Mouse (Mus musculus) embryonic fibroblast, embryonic 13.5 days (primary cell): ENCODE data around the gene Ergic1. TPM values are rescaled to one million over a fixed set of nuclear protein-coding genes. Genes with fewer than 3 reads are reported as not detected.
A peak's percentile ranks its signal among the peaks of the same experiment; 100 is the strongest.

Experiments used
- H3K27ac ChIP-seq: 2 replicates; pipeline ENCODE4 v1.5.1; 2012; ENCODE audit warnings: low read length, control low read depth, inconsistent platforms; ENCODE audit not compliant: insufficient read depth
- H3K4me1 ChIP-seq: 2 replicates; pipeline ENCODE4 v1.6.1; 2011; ENCODE audit warnings: low read length; ENCODE audit not compliant: control insufficient read depth, insufficient read depth
- H3K4me3 ChIP-seq: 2 replicates; pipeline ENCODE4 v1.5.1; 2011; ENCODE audit warnings: mild to moderate bottlenecking, control low read depth, low read length; ENCODE audit not compliant: insufficient read depth
- CTCF ChIP-seq: IDR thresholded peaks from 2 replicates; pipeline ENCODE4 v1.5.1; 2011; ENCODE audit warnings: mild to moderate bottlenecking, control low read depth, low read length, moderate library complexity, borderline replicate concordance; ENCODE audit not compliant: insufficient read depth
- POLR2A ChIP-seq: IDR thresholded peaks from 2 replicates; pipeline ENCODE4 v1.6.1; 2011; ENCODE audit warnings: low read depth, mild to moderate bottlenecking, control low read depth, low read length, moderate library complexity
- polyA plus RNA-seq: library from polyadenylated mRNA; stranded (reverse); fragments of >200 nt; gene quantifications from 2 replicates; pipeline ENCODE4 v1.2.4, GENCODE M21; 2011; ENCODE audit warnings: low read depth; ENCODE audit not compliant: missing spikeins, insufficient read length

The Ergic1 gene
- polyA plus RNA-seq, 1 experiment, result 376 TPM

- Histone ChIP-seq H3K4me3 (peak overlapping the region; percentile 48), H3K4me1 (peaks cover 6% of the 10 kb centered on the region; the same call in 1 of the 2 replicates), H3K27ac (peak overlapping the region; percentile 80)
- TF ChIP-seq CTCF (no peak), POLR2A (peak; percentile 32; the same call in 1 of the 2 replicates)
Measured at GRCm38 (mm10) chr17:26560526-26561289, 581 bp upstream of the Ergic1 start.

- Histone ChIP-seq H3K4me3 (peak within 1 kb of the TSS; percentile 74), H3K4me1 (peaks cover 6% of the 10 kb centered on the region; the same call in 1 of the 2 replicates), H3K27ac (peak within 1 kb of the TSS; percentile 80)
- TF ChIP-seq CTCF, result no peak
- no peak for TF ChIP-seq POLR2A
Measured at GRCm38 (mm10) chr17:26561651-26562181, 427 bp downstream of the Ergic1 start, which contains the start of gene Dusp1. Gene Dusp1, minus strand, starts transcription at chr17:26562128.

- Histone ChIP-seq H3K27ac (0 out of 2 replicates have a peak overlapping the region, but pooled peaks have one; percentile 15), H3K4me3 (peak overlapping the region; percentile 74), H3K4me1 (peaks cover 6% of the 10 kb centered on the region; the same call in 1 of the 2 replicates)
- TF ChIP-seq CTCF (no peak), POLR2A (no peak)
Measured at GRCm38 (mm10) chr17:26562292-26562691, 1.0 kb downstream of the Ergic1 start.

GRCm38 (mm10) chr17:26563476-26563875 is 2.2 kb downstream of the Ergic1 start:
- H3K27ac ChIP-seq, result no peak overlapping the region
- no peak overlapping the region for H3K4me3 ChIP-seq
- peaks cover 6% of the 10 kb centered on the region; the same call in 1 of the 2 replicates for H3K4me1 ChIP-seq
- TF ChIP-seq POLR2A (no peak), CTCF (no peak)

GRCm38 (mm10) chr17:26564439-26564838 is 3.1 kb downstream of the Ergic1 start:
- peaks cover 6% of the 10 kb centered on the region; the same call in 1 of the 2 replicates for H3K4me1 ChIP-seq
- H3K4me3 ChIP-seq, result no peak overlapping the region
- no peak overlapping the region for H3K27ac ChIP-seq
- TF ChIP-seq CTCF (no peak), POLR2A (no peak)

GRCm38 (mm10) chr17:26567142-26567817 is 6.0 kb downstream of the Ergic1 start:
- TF ChIP-seq CTCF (no peak), POLR2A (no peak)
- Histone ChIP-seq H3K4me1 (peaks cover 5% of the 10 kb centered on the region; the same call in 1 of the 2 replicates), H3K4me3 (no peak overlapping the region), H3K27ac (no peak overlapping the region)

- Histone ChIP-seq H3K4me1 (peaks cover 1% of the 10 kb centered on the region; the same call in 1 of the 2 replicates), H3K4me3 (no peak overlapping the region), H3K27ac (no peak overlapping the region)
- TF ChIP-seq POLR2A (no peak), CTCF (no peak)
Measured at GRCm38 (mm10) chr17:26567818-26568173, 6.5 kb downstream of the Ergic1 start.

GRCm38 (mm10) chr17:26569594-26570350 is 8.5 kb downstream of the Ergic1 start:
- H3K4me1 ChIP-seq, result peaks cover 6% of the 10 kb centered on the region
- no peak for TF ChIP-seq CTCF
- TF ChIP-seq POLR2A, result no peak
- no peak overlapping the region for H3K27ac ChIP-seq
- H3K4me3 ChIP-seq, result no peak overlapping the region

GRCm38 (mm10) chr17:26570651-26571118 is 9.4 kb downstream of the Ergic1 start:
- TF ChIP-seq POLR2A (no peak), CTCF (no peak)
- no peak overlapping the region for H3K27ac ChIP-seq
- H3K4me1 ChIP-seq, result peaks cover 6% of the 10 kb centered on the region
- no peak overlapping the region for H3K4me3 ChIP-seq
